Mouse (Mus musculus) ES-E14 (cell line): ENCODE measurements around the gene Gm17428.
"Not testable (repeated sequence)": the region's sequence is repeated elsewhere in the genome, so short reads cannot be mapped to it uniquely, and the experiment has no call there.

ENCODE experiments used
- CHD2 ChIP-seq: IDR thresholded peaks from 2 replicates; pipeline ENCODE4 v1.6.1; 2014; ENCODE audit warnings: mild to moderate bottlenecking, low read depth, low read length, inconsistent platforms
- HCFC1 ChIP-seq: IDR thresholded peaks from 2 replicates; pipeline ENCODE4 v1.6.1; 2012; ENCODE audit warnings: low read length, inconsistent platforms, borderline replicate concordance; ENCODE audit not compliant: insufficient read depth
- MAFK ChIP-seq: IDR thresholded peaks from 2 replicates; pipeline ENCODE4 v1.6.1; 2014; ENCODE audit warnings: mild to moderate bottlenecking, low read depth, low read length, inconsistent platforms; ENCODE audit not compliant: insufficient read depth
- ZC3H11A ChIP-seq: IDR thresholded peaks from 2 replicates; pipeline ENCODE4 v1.6.1; 2012; ENCODE audit warnings: low read depth, mild to moderate bottlenecking, inconsistent platforms, low read length, borderline replicate concordance
- ZNF384 ChIP-seq: IDR thresholded peaks from 2 replicates; pipeline ENCODE4 v1.6.1; 2012; ENCODE audit warnings: low read depth, low read length, inconsistent platforms

- TF ChIP-seq CHD2, HCFC1, ZC3H11A, ZNF384, MAFK: not testable (repeated sequence)
These were observed 3.9 kb upstream of the Gm17428 start for GRCm38 (mm10) chr14:54972786-54973185.
